11 mouse cellular contexts compared by ENCODE assay signal in genomic region chr7:6773865-6774413, GRCm38 (mm10). TPM values are rescaled to one million over a fixed set of nuclear protein-coding genes. Genes with fewer than 3 reads are reported as not detected.
A peak's percentile ranks its signal among the peaks of the same experiment; 100 is the strongest.
DNase-seq lines count a peak whose midpoint lies in the region; ATAC-seq and TF ChIP-seq lines count a peak whose summit lies in the region.
"Not testable (repeated sequence)": the region's sequence is repeated elsewhere in the genome, so short reads cannot be mapped to it uniquely, and the experiment has no call there.
"Had no signal": no experiment of that assay in that cellular context is flagged by ENCODE, and none has a peak within 500 bp of the region (broad histone marks: within the 10 kb centered on the region; RNA-seq: fewer than 3 reads in every experiment).

No protein-coding gene starts in this region.

- not testable (repeated sequence) for H3K27me3 ChIP-seq in Patski; heart, embryonic 11.5 days (ENCODE audit: control insufficient read depth, insufficient read depth, low read length); hindbrain, embryonic 10.5 days (ENCODE audit: insufficient read depth, poor library complexity, severe bottlenecking); intestine, embryonic 15.5 days (replicated peaks); kidney, embryonic 15.5 days; limb, embryonic 10.5 days (ENCODE audit: low read depth, poor library complexity, severe bottlenecking); stomach, embryonic 15.5 days (replicated peaks)

- in situ Hi-C loops in Patski (cut with MboI; ENCODE audit: low pct_unique_long_range_greater_than_20kb): loop anchor here (10.0 kb wide), 1 partner anchor 141 kb away; no protein-coding TSS in a partner anchor

- H3K4me2 ChIP-seq in heart, embryonic 11.5 days: peak overlapping the region; percentile 6; the same call in 1 of the 2 replicates
- not testable (repeated sequence) for H3K4me2 ChIP-seq in intestine, embryonic 15.5 days (replicated peaks); stomach, embryonic 15.5 days
- H3K4me2 ChIP-seq in kidney, embryonic 15.5 days: peak overlapping the region; percentile 24

- peak; percentile 42 for ATAC-seq in Patski
- 0 out of 2 replicates have a peak, but pooled peaks have one; percentile 32 for ATAC-seq in heart, embryonic 11.5 days (replicated peaks; ENCODE audit: insufficient number of reproducible peaks, low FRiP score, low TSS enrichment)
- ATAC-seq in intestine, embryonic 15.5 days: peak; percentile 50
- ATAC-seq in kidney, embryonic 15.5 days (replicated peaks; ENCODE audit: low FRiP score): peak; percentile 93
- 0 out of 2 replicates have a peak, but pooled peaks have one; percentile 33 for ATAC-seq in stomach, embryonic 15.5 days (ENCODE audit: insufficient read depth, low FRiP score, low read depth)

- TF ChIP-seq CTCF in Patski (IDR thresholded peaks at IDR 0.05): not testable (repeated sequence)

- 0 out of 2 replicates have a peak overlapping the region, but pooled peaks have one; percentile 22 for H3K9ac ChIP-seq in heart, embryonic 11.5 days (ENCODE audit: low read depth, low read length)
- H3K9ac ChIP-seq in intestine, embryonic 15.5 days; kidney, embryonic 15.5 days; stomach, embryonic 15.5 days: not testable (repeated sequence)

- POLR2A ChIA-PET in Patski (lab: Charles Lee): interaction anchor here (2.2 kb wide), 1 partner anchor 10 kb away, joined by 4 read pairs; no protein-coding TSS in a partner anchor

- DNase-seq in Patski (ENCODE audit: low read depth, low spot score); hindbrain, embryonic 10.5 days (ENCODE audit: low spot score); limb, embryonic 10.5 days (ENCODE audit: low spot score): not testable (repeated sequence)
- peak; percentile 29 for DNase-seq in neural tube, embryonic 10.5 days (ENCODE audit: extremely low spot score, low spot score)

- not testable (repeated sequence) for H3K36me3 ChIP-seq in heart, embryonic 11.5 days (ENCODE audit: control insufficient read depth, insufficient read depth, low read length); hindbrain, embryonic 10.5 days; intestine, embryonic 15.5 days; kidney, embryonic 15.5 days; limb, embryonic 10.5 days; stomach, embryonic 15.5 days

- not testable (repeated sequence) for H3K9me3 ChIP-seq in heart, embryonic 11.5 days (replicated peaks; ENCODE audit: control insufficient read depth, low read length); hindbrain, embryonic 10.5 days; intestine, embryonic 15.5 days; kidney, embryonic 15.5 days (replicated peaks); limb, embryonic 10.5 days (replicated peaks); stomach, embryonic 15.5 days

- not testable (repeated sequence) for H3K4me3 ChIP-seq in heart, embryonic 11.5 days (ENCODE audit: low read depth, low read length); hindbrain, embryonic 10.5 days; intestine, embryonic 15.5 days (replicated peaks); kidney, embryonic 15.5 days (replicated peaks); limb, embryonic 10.5 days; stomach, embryonic 15.5 days (replicated peaks)

- WGBS in heart, embryonic 11.5 days (ENCODE audit: insufficient replicate concordance): 31% methylated on average over 11 of the region's 11 CpGs
- 56% methylated on average over 11 of the region's 11 CpGs for WGBS in hindbrain, embryonic 10.5 days
- WGBS in intestine, embryonic 15.5 days: 40% methylated on average over 11 of the region's 11 CpGs
- 10% methylated on average over 11 of the region's 11 CpGs for WGBS in kidney, embryonic 15.5 days
- 34% methylated on average over 11 of the region's 11 CpGs for WGBS in limb, embryonic 10.5 days
- 45% methylated on average over 11 of the region's 11 CpGs for WGBS in stomach, embryonic 15.5 days

- peaks cover 42% of the 10 kb centered on the region for H3K4me1 ChIP-seq in heart, embryonic 11.5 days (ENCODE audit: control insufficient read depth, insufficient read depth, low read length)
- H3K4me1 ChIP-seq in hindbrain, embryonic 10.5 days (replicated peaks): peaks cover 49% of the 10 kb centered on the region
- peaks cover 32% of the 10 kb centered on the region for H3K4me1 ChIP-seq in intestine, embryonic 15.5 days (replicated peaks)
- peaks cover 62% of the 10 kb centered on the region for H3K4me1 ChIP-seq in kidney, embryonic 15.5 days
- H3K4me1 ChIP-seq in limb, embryonic 10.5 days: peaks cover 57% of the 10 kb centered on the region
- H3K4me1 ChIP-seq in stomach, embryonic 15.5 days: peaks cover 33% of the 10 kb centered on the region; the same call in 1 of the 2 replicates

- H3K27ac ChIP-seq in heart, embryonic 11.5 days (ENCODE audit: low read depth, low read length); intestine, embryonic 15.5 days; stomach, embryonic 15.5 days: not testable (repeated sequence)
- H3K27ac ChIP-seq in hindbrain, embryonic 10.5 days: peak overlapping the region; percentile 35; the same call in 1 of the 2 replicates
- H3K27ac ChIP-seq in kidney, embryonic 15.5 days: peak overlapping the region; percentile 79
- H3K27ac ChIP-seq in limb, embryonic 10.5 days: peak overlapping the region; percentile 38

- CTCF ChIA-PET in Patski (lab: Charles Lee): not testable (repeated sequence)

RNA-seq across cellular contexts. Expression of gene Usp29, which starts 43.6 kb away (rescaled TPM):
- polyA plus RNA-seq in Patski (2021): 4.3 TPM
- 14.5 and 15.5 TPM in 2 replicates for polyA plus RNA-seq in heart, embryonic 11.5 days (2014; fragmentation: Nextera tagmentation; extraction: Ambion mirVana)
- polyA plus RNA-seq in hindbrain, embryonic 10.5 days (2016; fragmentation: Nextera tagmentation; extraction: Ambion mirVana): 7.8 and 10.0 TPM in 2 replicates
- polyA plus RNA-seq in intestine, embryonic 15.5 days (2015; fragmentation: Nextera tagmentation; extraction: Ambion mirVana): 3.4 and 4.1 TPM in 2 replicates
- polyA plus RNA-seq in kidney, embryonic 15.5 days (2015; fragmentation: Nextera tagmentation; extraction: Ambion mirVana): 5.1 and 7.3 TPM in 2 replicates
- polyA plus RNA-seq in limb, embryonic 10.5 days (2016; fragmentation: Nextera tagmentation; extraction: Ambion mirVana): 25.1 and 25.4 TPM in 2 replicates
- polyA plus RNA-seq in stomach, embryonic 15.5 days (2015; fragmentation: Nextera tagmentation; extraction: Ambion mirVana): 5.7 and 6.2 TPM in 2 replicates
- polyA plus RNA-seq: activated CD4-positive, CD25-positive, alpha-beta regulatory T cell, adult 4 months had no signal

RNA-seq across cellular contexts. Expression of gene Peg3, which starts 43.7 kb away (rescaled TPM):
- polyA plus RNA-seq in Patski (2021): 90.8 TPM
- polyA plus RNA-seq in heart, embryonic 11.5 days (2014; fragmentation: Nextera tagmentation; extraction: Ambion mirVana): 214 TPM in 2 replicates
- 75.5 and 94.5 TPM in 2 replicates for polyA plus RNA-seq in hindbrain, embryonic 10.5 days (2016; fragmentation: Nextera tagmentation; extraction: Ambion mirVana)
- 103 and 113 TPM in 2 replicates for polyA plus RNA-seq in intestine, embryonic 15.5 days (2015; fragmentation: Nextera tagmentation; extraction: Ambion mirVana)
- 164 and 168 TPM in 2 replicates for polyA plus RNA-seq in kidney, embryonic 15.5 days (2015; fragmentation: Nextera tagmentation; extraction: Ambion mirVana)
- 378 and 427 TPM in 2 replicates for polyA plus RNA-seq in limb, embryonic 10.5 days (2016; fragmentation: Nextera tagmentation; extraction: Ambion mirVana)
- polyA plus RNA-seq in stomach, embryonic 15.5 days (2015; fragmentation: Nextera tagmentation; extraction: Ambion mirVana): 134 and 157 TPM in 2 replicates
- polyA plus RNA-seq: activated CD4-positive, CD25-positive, alpha-beta regulatory T cell, adult 4 months; CD4-positive, CD25-positive, alpha-beta regulatory T cell, adult 4 months; inflammation-experienced regulatory T-cells, adult 6 months had no signal

Comparison
In these comparisons a context has a peak if more than half of its experiments do, and no peak if none do; other contexts are left out.
1. ATAC-seq: peak in every context shown above with its lines; median percentile 93 in kidney, embryonic 15.5 days; 50 in intestine, embryonic 15.5 days; 42 in Patski; 33 in stomach, embryonic 15.5 days; 32 in heart, embryonic 11.5 days.